Mouse (Mus musculus) liver, embryonic 12.5 days (tissue): Measurements from ENCODE around the gene Mn1. TPM values are rescaled to one million over a fixed set of nuclear protein-coding genes. Genes with fewer than 3 reads are reported as not detected.

Experiments used
- ATAC-seq: fragments of 200-750 bp; cut with Nextera tagmentation; 2 replicates; pipeline ENCODE4 v1.8.0; 2017; ENCODE audit warnings: moderate number of reproducible peaks, mild to moderate bottlenecking, moderate library complexity
- H3K27ac ChIP-seq: fragments of 300-500 bp; sonication (generic); 2 replicates; pipeline ENCODE4 v1.5.1; 2016; ENCODE audit warnings: mild to moderate bottlenecking
- H3K27me3 ChIP-seq: fragments of 300-500 bp; sonication (generic); replicated peaks from 2 replicates; pipeline ENCODE4 v1.6.1; 2016; ENCODE audit warnings: mild to moderate bottlenecking, moderate library complexity
- H3K36me3 ChIP-seq: fragments of 300-500 bp; sonication (generic); 2 replicates; pipeline ENCODE4 v1.6.1; 2016; ENCODE audit warnings: mild to moderate bottlenecking, moderate library complexity
- H3K4me1 ChIP-seq: fragments of 300-500 bp; sonication (generic); 2 replicates; pipeline ENCODE4 v1.6.1; 2016
- H3K4me2 ChIP-seq: fragments of 300-500 bp; sonication (generic); 2 replicates; pipeline ENCODE4 v1.6.1; 2016; ENCODE audit warnings: mild to moderate bottlenecking, moderate library complexity
- H3K4me3 ChIP-seq: fragments of 300-500 bp; sonication (generic); 2 replicates; pipeline ENCODE4 v1.5.1; 2016; ENCODE audit warnings: mild to moderate bottlenecking, moderate library complexity
- H3K9ac ChIP-seq: fragments of 300-500 bp; sonication (generic); 2 replicates; pipeline ENCODE4 v1.6.1; 2016; ENCODE audit warnings: mild to moderate bottlenecking, moderate library complexity
- H3K9me3 ChIP-seq: fragments of 300-500 bp; sonication (generic); replicated peaks from 2 replicates; pipeline ENCODE4 v1.6.1; 2016; ENCODE audit warnings: mild to moderate bottlenecking, moderate library complexity
- WGBS: fragments of 180-500 bp; shearing (Covaris S2); methylation state at CpG from one replicate; pipeline ENCODE4 v1.1.7; 2016; ENCODE audit not compliant: insufficient replicate concordance; 5-methylcytosine and 5-hydroxymethylcytosine counted together
- polyA plus RNA-seq: library from polyadenylated mRNA; unstranded; fragments of >200 nt; fragmentation: Nextera tagmentation; extraction: Ambion mirVana; gene quantifications from 2 replicates; pipeline ENCODE4 v1.2.1, GENCODE M21; 2016

The Mn1 gene
- polyA plus RNA-seq, 1 experiment from 2014 or later: 2.4 TPM

- Histone ChIP-seq H3K9me3 (no peaks in the 10 kb centered on the region), H3K4me3 (no peak overlapping the region), H3K27ac (no peak overlapping the region), H3K27me3 (peaks cover 94% of the 10 kb centered on the region), H3K4me2 (no peak overlapping the region), H3K4me1 (peaks cover 12% of the 10 kb centered on the region; the same call in 1 of the 2 replicates), H3K9ac (no peak overlapping the region), H3K36me3 (no peaks in the 10 kb centered on the region)
- no peak for ATAC-seq
- 1% methylated on average over 5 of the region's 5 CpGs for WGBS
These were observed 3.0 kb upstream of the Mn1 start for GRCm38 (mm10) chr5:111414192-111414591.

GRCm38 (mm10) chr5:111414770-111415249, 2.4 kb upstream of the Mn1 start:
- no peak for ATAC-seq
- Histone ChIP-seq H3K4me1 (peaks cover 18% of the 10 kb centered on the region), H3K4me3 (no peak overlapping the region), H3K9me3 (no peaks in the 10 kb centered on the region), H3K9ac (no peak overlapping the region), H3K27me3 (peaks cover 94% of the 10 kb centered on the region), H3K4me2 (no peak overlapping the region), H3K27ac (no peak overlapping the region), H3K36me3 (no peaks in the 10 kb centered on the region)
- WGBS: 33% methylated on average over 4 of the region's 4 CpGs

- Histone ChIP-seq H3K9ac (no peak overlapping the region), H3K27me3 (peaks cover 96% of the 10 kb centered on the region), H3K4me1 (peaks cover 23% of the 10 kb centered on the region), H3K9me3 (no peaks in the 10 kb centered on the region), H3K36me3 (no peaks in the 10 kb centered on the region), H3K27ac (no peak overlapping the region), H3K4me3 (peak overlapping the region; percentile 58; the same call in 1 of the 2 replicates), H3K4me2 (peak overlapping the region; percentile 70)
- WGBS: 2% methylated on average over 14 of the region's 14 CpGs
- no peak for ATAC-seq
These were observed 1.6 kb upstream of the Mn1 start for GRCm38 (mm10) chr5:111415575-111415974.

GRCm38 (mm10) chr5:111416048-111416447, 1.1 kb upstream of the Mn1 start:
- no peak overlapping the region; the same call in 1 of the 2 replicates for H3K9ac ChIP-seq

GRCm38 (mm10) chr5:111417378-111418131, 393 bp downstream of the Mn1 start:
- Histone ChIP-seq H3K27me3 (peaks cover 97% of the 10 kb centered on the region), H3K4me1 (peaks cover 23% of the 10 kb centered on the region), H3K36me3 (peaks cover 9% of the 10 kb centered on the region), H3K4me3 (peak overlapping the region; percentile 58), H3K9me3 (no peaks in the 10 kb centered on the region), H3K4me2 (peak overlapping the region; percentile 70), H3K27ac (no peak overlapping the region; the same call in 1 of the 2 replicates), H3K9ac (peak overlapping the region; percentile 63)
- ATAC-seq: no peak
- WGBS: under 1% methylated on average over 91 of the region's 105 CpGs

More at GRCm38 (mm10) chr5:111416048-111416447, 1.1 kb upstream of the Mn1 start:
- no peak overlapping the region for H3K27ac ChIP-seq
- H3K4me3 ChIP-seq: peak overlapping the region; percentile 58
- H3K4me1 ChIP-seq: peaks cover 23% of the 10 kb centered on the region
- peak overlapping the region; percentile 70 for H3K4me2 ChIP-seq
- H3K36me3 ChIP-seq: peaks cover 3% of the 10 kb centered on the region; the same call in 1 of the 2 replicates
- H3K9me3 ChIP-seq: no peaks in the 10 kb centered on the region
- ATAC-seq: no peak
- WGBS: 3% methylated on average over 13 of the region's 13 CpGs
- peaks cover 96% of the 10 kb centered on the region for H3K27me3 ChIP-seq

GRCm38 (mm10) chr5:111418202-111419120, 1.3 kb downstream of the Mn1 start:
- Histone ChIP-seq H3K4me1 (peaks cover 23% of the 10 kb centered on the region), H3K36me3 (peaks cover 9% of the 10 kb centered on the region), H3K9me3 (no peaks in the 10 kb centered on the region), H3K27ac (no peak overlapping the region), H3K4me3 (peak overlapping the region; percentile 58), H3K4me2 (peak overlapping the region; percentile 70), H3K9ac (peak overlapping the region; percentile 63), H3K27me3 (peaks cover 96% of the 10 kb centered on the region)
- WGBS: 3% methylated on average over 61 of the region's 63 CpGs
- no peak for ATAC-seq

GRCm38 (mm10) chr5:111419121-111419881, 2.1 kb downstream of the Mn1 start:
- Histone ChIP-seq H3K4me3 (peak overlapping the region; percentile 58), H3K4me1 (peaks cover 23% of the 10 kb centered on the region), H3K9ac (peak overlapping the region; percentile 63), H3K27ac (no peak overlapping the region), H3K4me2 (peak overlapping the region; percentile 70), H3K36me3 (peaks cover 9% of the 10 kb centered on the region), H3K9me3 (no peaks in the 10 kb centered on the region), H3K27me3 (peaks cover 92% of the 10 kb centered on the region)
- 11% methylated on average over 40 of the region's 42 CpGs for WGBS
- ATAC-seq: no peak

- H3K4me3 ChIP-seq: peak overlapping the region; percentile 58
- ATAC-seq: no peak
- peak overlapping the region; percentile 3; the same call in 1 of the 2 replicates for H3K9ac ChIP-seq
- H3K27ac ChIP-seq: no peak overlapping the region
- H3K27me3 ChIP-seq: peaks cover 84% of the 10 kb centered on the region
- H3K9me3 ChIP-seq: no peaks in the 10 kb centered on the region
- peaks cover 23% of the 10 kb centered on the region for H3K4me1 ChIP-seq
- peaks cover 9% of the 10 kb centered on the region for H3K36me3 ChIP-seq
- WGBS: 7% methylated on average over 56 of the region's 56 CpGs
- peak overlapping the region; percentile 70 for H3K4me2 ChIP-seq
These were observed 3.0 kb downstream of the Mn1 start for GRCm38 (mm10) chr5:111420011-111420691.

GRCm38 (mm10) chr5:111420896-111421295, 3.7 kb downstream of the Mn1 start:
- Histone ChIP-seq H3K9me3 (no peaks in the 10 kb centered on the region), H3K27me3 (peaks cover 81% of the 10 kb centered on the region), H3K4me3 (peak overlapping the region; percentile 58), H3K27ac (no peak overlapping the region), H3K36me3 (peaks cover 9% of the 10 kb centered on the region), H3K9ac (no peak overlapping the region), H3K4me2 (peak overlapping the region; percentile 70; the same call in 1 of the 2 replicates), H3K4me1 (peaks cover 23% of the 10 kb centered on the region)
- WGBS: 61% methylated on average over 22 of the region's 22 CpGs
- ATAC-seq: no peak

- Histone ChIP-seq H3K36me3 (peaks cover 9% of the 10 kb centered on the region), H3K4me2 (peak overlapping the region; percentile 70; the same call in 1 of the 2 replicates), H3K4me3 (no peak overlapping the region), H3K27ac (no peak overlapping the region), H3K4me1 (peaks cover 23% of the 10 kb centered on the region), H3K9me3 (no peaks in the 10 kb centered on the region), H3K9ac (no peak overlapping the region), H3K27me3 (peaks cover 76% of the 10 kb centered on the region)
- no peak for ATAC-seq
- 81% methylated on average over 15 of the region's 15 CpGs for WGBS
These were observed 4.3 kb downstream of the Mn1 start for GRCm38 (mm10) chr5:111421424-111421823.
